Mouse (Mus musculus): ENCODE data around the gene Lrsam1. TPM values are rescaled to one million over a fixed set of nuclear protein-coding genes. Genes with fewer than 3 reads are reported as not detected.

Gene Lrsam1
- total RNA-seq, 2 experiments from 2014 or later = 32.4 to 34.7 TPM

DNA sequence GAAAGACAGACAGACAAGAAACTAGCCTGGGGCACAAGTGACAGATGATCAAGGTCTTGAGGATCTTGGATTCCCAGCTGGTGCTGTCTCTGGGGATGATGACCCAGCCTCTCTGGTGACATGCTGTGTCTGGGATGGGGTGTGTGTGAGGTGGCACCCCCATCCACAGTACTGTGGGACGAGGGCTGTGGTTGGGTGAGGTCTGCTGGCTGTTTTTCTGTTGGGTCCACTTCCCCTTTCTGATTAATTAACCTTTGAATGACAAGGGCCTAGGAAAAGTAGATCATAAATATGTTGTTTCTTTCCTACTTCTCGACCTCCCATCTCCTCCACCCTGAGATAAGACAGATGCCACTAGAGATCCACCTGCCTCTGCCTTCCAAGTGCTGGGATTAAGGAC is 67.3 kb downstream of the Lrsam1 start:
- no peak for DNase-seq

- no peak for DNase-seq
Observed at GRCm38 (mm10) chr2:32892490-32892889, 68.9 kb downstream of the Lrsam1 start.

DNA sequence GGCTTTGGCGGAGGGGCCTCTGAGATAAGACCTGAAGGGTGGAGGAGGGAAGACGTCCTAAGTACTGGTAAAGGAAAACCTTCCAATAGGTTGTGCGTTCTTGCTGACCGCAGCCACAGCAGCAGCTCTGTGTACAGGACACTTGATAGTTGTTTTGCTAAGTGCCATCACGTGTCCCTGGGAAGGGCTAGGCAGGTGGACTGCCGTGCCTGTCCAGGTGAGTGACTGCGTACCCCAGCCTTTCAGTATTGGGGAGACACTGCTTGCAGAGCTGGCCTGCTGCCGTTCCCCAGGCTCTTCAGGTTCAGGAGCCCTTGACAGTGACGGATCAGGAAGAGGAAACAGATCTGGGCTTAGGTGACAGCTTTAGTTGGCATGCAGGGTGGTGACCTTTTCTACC is 70.1 kb downstream of the Lrsam1 start:
- DNase-seq = no peak

DNA sequence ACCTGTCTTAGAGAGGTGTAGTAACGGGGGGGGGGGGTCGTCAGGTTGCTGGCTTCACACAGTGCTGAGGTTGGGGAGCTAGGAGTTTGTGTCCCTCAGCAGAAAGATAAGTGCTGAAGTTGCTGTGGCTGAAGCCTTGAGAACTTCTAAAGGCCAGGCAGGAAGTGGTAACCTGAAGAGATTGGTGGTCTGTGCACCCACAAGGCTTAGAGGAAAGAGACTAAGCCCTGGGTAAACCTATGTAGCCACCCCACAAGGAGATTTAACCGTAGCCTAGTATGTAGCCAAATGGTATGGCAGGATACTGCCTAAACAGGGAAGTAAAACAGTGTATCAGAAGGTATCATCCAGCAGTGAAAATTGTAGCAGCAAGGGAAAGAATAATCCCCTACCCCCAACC is 71.1 kb downstream of the Lrsam1 start:
- DNase-seq = no peak

DNA sequence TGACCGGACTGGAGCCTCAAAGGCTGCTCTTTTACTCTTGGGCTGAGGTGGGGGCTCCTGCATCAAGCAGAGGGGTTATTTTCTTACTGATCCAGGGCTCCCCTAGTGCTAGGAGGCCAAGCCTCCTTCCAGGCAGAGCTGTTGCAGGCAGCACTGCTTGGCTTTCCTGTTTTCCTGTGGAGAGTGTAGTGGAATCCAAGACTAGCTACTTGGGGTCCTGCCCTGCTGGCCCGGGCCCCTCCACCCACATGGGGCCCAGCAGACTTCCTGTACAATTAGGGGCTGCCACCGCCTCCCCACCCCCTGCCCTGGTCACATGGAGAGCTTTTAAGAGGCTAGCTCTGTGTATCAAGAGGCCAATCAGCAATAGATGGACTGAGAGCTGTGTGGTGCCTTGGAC is 72.9 kb downstream of the Lrsam1 start:
- no peak for DNase-seq

DNA sequence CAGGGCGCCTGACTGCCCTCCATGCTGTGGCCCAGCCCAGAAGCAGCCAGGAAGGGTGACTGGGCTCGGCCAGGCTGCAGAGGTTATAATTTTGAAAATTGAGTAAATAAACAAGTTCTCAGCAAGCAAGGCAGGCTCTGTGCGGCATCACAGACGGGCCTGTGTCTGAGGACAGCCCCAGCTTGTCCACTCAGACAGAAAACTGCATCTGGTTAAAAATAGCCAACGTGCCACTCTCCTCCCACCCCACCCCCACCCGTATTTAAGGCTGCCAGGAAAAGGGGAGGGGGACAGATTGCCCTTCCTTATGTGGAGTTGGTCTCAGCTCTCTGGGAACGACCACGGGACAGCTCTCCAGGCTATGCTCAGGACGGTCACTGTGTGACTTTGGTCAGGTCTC is 73.4 kb downstream of the Lrsam1 start:
- DNase-seq = no peak

DNA sequence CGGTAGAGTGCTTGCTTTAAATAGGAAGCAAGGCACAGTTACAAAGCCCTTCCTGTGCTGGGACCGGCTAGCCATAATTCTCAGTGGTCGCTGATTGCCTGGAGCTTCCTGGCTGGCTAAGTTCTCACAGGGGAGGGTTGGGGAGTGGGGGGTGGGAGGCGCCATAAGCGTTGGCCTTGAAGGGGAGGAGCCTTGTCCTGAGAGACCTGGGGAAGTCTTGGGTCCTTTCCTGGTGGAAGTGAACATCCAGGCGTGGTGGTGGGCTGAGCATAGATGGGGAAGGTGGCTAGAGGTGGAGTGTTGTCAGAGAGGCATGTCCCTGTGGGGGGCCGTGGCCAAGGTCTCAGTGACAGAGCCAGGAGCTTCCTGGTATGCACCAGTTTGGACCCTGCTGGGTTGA is 76.7 kb downstream of the Lrsam1 start:
- DNase-seq = no peak

GRCm38 (mm10) chr2:32882283-32883043 is 79.0 kb downstream of the Lrsam1 start:
- DNase-seq = no peak

GRCm38 (mm10) chr2:32881723-32882122 is 79.7 kb downstream of the Lrsam1 start:
- DNase-seq = no peak

GRCm38 (mm10) chr2:32881054-32881453 is 80.4 kb downstream of the Lrsam1 start:
- no peak for DNase-seq

- no peak for DNase-seq
Observed at GRCm38 (mm10) chr2:32879593-32879992, 81.8 kb downstream of the Lrsam1 start.

- no peak for DNase-seq
Observed at GRCm38 (mm10) chr2:32878396-32878795, 83.0 kb downstream of the Lrsam1 start.

DNA sequence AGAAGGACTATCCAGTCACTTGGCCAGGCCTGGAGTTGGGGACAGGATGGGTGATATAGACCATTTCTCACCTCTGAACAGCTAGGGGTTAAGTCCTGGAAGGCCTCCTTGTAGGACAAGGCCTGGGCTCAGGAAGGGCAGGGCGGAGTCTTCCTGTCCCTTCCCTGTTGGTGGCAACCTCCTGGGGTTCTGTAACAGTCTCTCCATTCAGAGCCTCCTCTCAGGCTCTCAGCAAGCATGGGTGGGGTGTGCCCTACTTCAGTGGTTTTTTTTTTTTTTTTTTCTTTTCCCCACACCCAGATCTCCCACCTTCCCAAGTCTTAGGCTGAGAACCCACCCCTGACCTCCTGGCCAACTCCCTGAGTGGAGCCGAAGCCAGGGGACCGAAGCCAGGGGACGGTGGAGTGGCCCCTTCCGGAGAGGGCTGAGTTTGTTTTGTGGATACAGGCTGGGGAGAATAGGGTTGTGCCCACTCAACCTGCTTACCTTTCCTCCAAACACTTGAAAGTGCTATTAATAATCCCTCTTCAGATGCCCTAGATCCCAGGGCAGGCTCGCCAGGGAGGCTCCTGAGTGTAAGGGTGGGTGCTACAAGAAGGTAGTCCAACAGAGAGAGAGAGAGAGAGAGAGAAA is 83.5 kb downstream of the Lrsam1 start:
- no peak for DNase-seq

GRCm38 (mm10) chr2:32877303-32877702 is 84.1 kb downstream of the Lrsam1 start:
- DNase-seq = no peak

DNA sequence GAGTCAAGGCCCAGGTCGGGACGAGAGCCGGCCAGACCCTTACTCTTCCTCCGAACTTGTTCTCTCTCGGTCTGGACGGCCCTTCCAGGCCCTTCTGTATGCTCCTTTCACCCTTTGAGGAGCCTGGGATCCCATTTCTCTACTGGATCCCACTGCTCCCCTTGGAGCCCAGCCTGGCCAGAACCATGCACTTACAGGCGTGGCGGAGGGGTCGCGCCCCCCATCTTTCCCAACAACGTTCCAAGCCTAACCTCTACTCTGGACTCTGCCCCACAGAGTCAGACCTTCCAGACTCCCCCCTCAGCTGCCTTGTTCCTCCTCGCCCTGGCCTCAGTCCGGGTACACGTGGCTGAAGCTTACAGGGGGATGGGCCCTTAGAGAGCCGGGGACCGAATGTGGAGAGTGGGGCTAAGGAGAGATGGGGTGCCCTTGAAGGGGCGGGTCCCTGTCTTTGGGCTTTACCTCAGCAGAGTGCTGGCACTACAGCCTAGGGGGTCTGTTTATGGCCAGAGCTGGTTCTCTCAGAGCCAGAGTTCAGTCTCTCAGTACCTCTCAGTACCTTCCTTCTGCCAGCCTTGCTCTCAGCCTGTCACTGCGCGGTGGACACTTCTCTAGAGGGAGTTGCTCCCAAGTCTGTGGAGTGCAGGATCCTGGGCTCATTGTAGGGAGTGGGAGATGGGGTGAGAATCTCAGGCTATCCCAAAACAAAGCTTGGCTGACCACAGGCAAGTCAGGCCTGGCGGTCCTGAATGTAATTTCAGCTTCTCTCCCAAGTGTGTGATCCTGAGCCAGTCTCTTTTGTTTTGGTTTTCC is 84.7 kb downstream of the Lrsam1 start:
- DNase-seq = no peak

DNA sequence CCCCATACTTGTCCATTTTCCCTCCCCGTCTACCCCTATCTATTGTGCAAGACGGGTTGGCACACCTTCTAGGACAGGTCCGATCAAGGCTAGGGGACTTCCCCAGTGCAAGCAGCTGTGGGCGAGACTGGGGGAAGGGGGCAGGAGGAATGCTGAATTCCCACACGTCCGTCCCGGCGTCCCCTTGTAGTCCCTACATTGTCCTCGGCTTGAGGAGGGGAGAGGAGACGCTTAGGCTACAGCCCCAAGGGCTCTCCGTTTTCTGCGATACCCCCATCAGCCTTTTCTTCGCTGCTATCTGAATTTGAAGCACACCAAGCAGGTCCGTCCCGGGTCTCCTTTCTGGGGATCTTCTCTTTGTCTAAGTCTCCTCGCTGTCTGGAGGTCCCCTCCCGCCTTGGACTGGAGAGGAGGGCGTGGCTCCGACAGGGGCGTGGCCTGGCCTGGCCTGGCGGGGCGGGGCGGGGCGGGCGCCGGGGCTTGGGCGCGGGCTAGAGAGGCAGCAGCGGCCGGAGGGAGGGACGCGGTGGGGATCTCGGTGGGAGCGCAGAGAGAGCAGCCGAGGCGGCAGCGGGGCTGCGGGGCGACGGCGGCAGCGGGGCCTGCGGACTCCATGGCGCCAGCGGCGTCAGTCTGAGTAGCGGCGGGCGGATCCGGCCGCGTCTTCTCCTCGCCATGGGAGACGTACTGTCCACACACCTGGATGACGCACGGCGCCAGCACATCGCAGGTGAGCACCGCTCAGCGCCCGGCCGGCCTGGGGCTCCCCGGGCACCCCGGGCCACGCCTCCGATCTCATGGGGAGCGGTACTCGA is 85.5 kb downstream of the Lrsam1 start, which contains the start of gene Fam129b:
TSS of gene Fam129b (plus strand) at position 440 of the 815 bp plus-strand sequence.
- peak; percentile 59 to 62 for DNase-seq

Other genes starting within 250 kb of the Lrsam1 start
- gene Cdk9, start 248.5 kb downstream of the Lrsam1 start, total RNA-seq (2021) = 100 to 1,000 TPM; 110 to 117 TPM
- 10 to 100 TPM; 18.7 to 19.1 TPM for gene Sh2d3c, start 240.6 kb downstream of the Lrsam1 start, total RNA-seq (2021)
- 1 to 10 TPM; 1.2 to 1.3 TPM for gene 6330409D20Rik, start 220.6 kb downstream of the Lrsam1 start, total RNA-seq (2021)
- gene Tor2a, start 204.4 kb downstream of the Lrsam1 start, total RNA-seq (2021) = 10 to 100 TPM; 30.0 to 31.6 TPM
- 1 to 10 TPM in 1 of 2 experiments, under 1 TPM in 1; 0.85 to 1.1 TPM for gene Ttc16, start 186.0 kb downstream of the Lrsam1 start, total RNA-seq (2021)
- gene Ptrh1, start 185.8 kb downstream of the Lrsam1 start, total RNA-seq (2021) = 1 to 10 TPM; 5.2 to 6.9 TPM
- under 1 TPM; 0.43 to 0.72 TPM for gene Cfap157, start 177.2 kb downstream of the Lrsam1 start, total RNA-seq (2021)
- gene Stxbp1, start 114.4 kb downstream of the Lrsam1 start, total RNA-seq (2021) = 100 to 1,000 TPM; 561 to 604 TPM
- gene Fam129b, start 85.5 kb downstream of the Lrsam1 start, total RNA-seq (2021) = 10 to 100 TPM; 14.0 to 17.7 TPM
- 100 to 1,000 TPM; 110 to 112 TPM for gene Rpl12, start 55 bp downstream of the Lrsam1 start, total RNA-seq (2021)
- 10 to 100 TPM; 18.4 to 18.9 TPM for gene Slc2a8, start 20.5 kb upstream of the Lrsam1 start, total RNA-seq (2021)
- 10 to 100 TPM; 30.9 to 39.9 TPM for gene Garnl3, start 170.0 kb upstream of the Lrsam1 start, total RNA-seq (2021)